Mouse (Mus musculus) adrenal gland, adult 2 months (tissue): ENCODE results near the gene Foxe1. TPM values are rescaled to one million over a fixed set of nuclear protein-coding genes. Genes with fewer than 3 reads are reported as not detected.
A peak's percentile ranks its signal among the peaks of the same experiment; 100 is the strongest.

Source experiments
- DNase-seq: peaks from one replicate; pipeline ENCODE4 v3.0.0; 2021
- polyA plus RNA-seq: library from polyadenylated mRNA; depleted of rRNA; stranded (reverse); fragments of >200 nt; gene quantifications from 2 replicates; pipeline ENCODE4 v1.2.3, GENCODE M21; 2012
- total RNA-seq, 2 experiments: library from RNA; stranded (reverse); gene quantifications; 2 replicates each; pipeline ENCODE4 v1.2.3; 2021

The Foxe1 gene
- total and polyA plus RNA-seq, 3 experiments = 0.42 TPM; not detected in 2

DNA sequence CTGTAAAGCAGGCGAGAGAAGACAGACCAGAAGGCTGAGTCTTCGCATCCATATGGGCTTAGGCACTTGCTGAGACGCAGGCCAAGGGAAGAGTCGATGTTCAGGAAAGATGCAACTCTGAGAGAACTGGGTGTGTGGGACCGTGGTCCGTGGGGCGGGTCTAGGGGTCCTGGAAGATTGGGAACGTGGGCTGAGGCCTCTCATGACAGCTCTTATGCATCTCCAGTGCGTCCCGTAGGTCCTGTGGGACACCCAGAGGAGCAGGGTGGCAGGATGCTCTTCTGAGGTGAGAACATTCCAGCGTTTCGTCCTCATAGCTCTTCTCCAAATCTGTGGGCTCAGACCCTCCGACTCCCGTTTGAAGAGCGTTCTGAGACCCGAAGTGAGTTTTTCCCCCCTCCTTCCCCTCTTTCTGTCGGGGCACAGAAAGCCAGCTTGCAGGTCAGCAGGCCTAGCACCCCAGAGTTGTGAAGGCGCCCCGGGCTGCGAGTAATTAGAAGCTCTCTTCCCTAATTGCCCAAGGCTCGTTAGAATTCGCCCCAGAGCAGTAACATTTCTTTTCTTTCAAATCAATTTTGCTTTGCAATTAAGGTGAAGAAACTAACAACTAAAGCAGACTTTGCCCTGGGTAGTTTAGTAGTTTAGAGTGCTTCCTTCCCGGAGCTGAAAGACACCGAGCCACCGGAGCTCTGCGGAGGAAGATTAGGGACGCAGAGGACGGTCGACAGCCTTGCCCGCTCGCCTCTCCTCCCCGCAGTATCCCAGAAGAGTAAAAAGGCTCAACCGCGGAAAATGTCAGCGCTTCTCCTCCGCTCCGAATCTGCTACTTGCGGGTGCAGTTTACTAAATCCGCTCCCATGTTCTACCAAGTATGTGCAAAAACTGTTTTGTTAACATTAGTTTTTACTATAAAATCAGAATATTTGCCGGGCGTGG, 4.4 kb downstream of the Foxe1 start:
- no peak for DNase-seq

DNA sequence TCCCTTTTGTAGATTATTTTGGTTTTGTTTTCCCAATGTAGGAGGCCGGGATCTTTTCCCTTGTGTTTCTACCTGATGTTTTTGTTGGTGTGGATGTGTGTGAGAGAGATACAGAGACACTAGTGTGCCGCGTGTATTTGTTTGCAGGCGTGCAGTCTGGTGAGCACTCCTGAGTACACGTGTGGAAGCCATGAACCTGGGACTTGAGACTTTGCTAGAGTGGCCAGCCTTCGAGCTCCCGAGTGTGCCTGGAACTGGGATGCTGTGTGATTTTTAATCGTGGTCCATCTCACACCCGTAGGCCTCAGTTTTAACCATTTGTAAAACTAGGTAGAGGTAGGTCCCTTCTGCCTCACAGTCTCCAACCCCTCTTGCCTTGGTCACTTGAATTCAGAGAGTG, 5.5 kb downstream of the Foxe1 start:
- DNase-seq = no peak

DNA sequence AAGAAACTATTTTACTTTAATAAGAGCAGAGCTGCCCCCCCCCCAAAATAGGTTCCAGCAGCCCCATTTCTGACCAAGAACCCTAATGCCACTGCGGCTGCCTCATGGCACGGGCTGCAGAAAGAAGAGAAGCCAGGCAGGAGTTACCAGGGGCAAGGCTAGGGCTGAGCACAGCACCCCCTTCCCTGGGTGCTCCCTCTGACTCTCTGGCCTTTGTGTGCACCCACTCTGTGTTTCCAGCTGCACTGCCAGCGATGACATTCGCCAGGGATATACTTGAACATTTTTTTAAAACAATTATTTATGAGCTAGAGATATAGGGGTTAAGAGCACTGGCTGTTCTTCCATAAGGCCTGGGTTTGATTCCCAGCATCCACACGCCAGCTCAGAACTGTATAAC, 6.1 kb downstream of the Foxe1 start:
- DNase-seq = no peak

DNA sequence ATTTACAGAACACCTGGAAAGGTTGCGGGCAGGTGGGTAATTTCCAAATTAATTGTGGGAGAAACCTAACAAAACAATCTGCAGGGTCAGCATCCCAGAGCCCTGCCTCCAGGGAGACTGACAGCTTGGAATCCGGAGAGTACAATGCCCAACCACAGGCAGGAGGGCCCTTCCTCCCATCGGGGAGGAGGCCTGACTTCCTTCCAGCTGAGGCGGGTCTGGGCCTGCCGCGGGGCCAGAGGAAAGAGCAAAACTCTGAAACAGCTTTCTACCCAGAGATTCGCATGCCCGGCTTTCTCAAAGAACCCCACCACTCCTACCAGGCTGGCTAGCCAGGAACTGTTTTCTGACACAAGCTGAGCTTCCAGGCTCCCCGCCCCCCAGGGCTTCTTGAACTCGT, 9.6 kb downstream of the Foxe1 start:
- no peak for DNase-seq

DNA sequence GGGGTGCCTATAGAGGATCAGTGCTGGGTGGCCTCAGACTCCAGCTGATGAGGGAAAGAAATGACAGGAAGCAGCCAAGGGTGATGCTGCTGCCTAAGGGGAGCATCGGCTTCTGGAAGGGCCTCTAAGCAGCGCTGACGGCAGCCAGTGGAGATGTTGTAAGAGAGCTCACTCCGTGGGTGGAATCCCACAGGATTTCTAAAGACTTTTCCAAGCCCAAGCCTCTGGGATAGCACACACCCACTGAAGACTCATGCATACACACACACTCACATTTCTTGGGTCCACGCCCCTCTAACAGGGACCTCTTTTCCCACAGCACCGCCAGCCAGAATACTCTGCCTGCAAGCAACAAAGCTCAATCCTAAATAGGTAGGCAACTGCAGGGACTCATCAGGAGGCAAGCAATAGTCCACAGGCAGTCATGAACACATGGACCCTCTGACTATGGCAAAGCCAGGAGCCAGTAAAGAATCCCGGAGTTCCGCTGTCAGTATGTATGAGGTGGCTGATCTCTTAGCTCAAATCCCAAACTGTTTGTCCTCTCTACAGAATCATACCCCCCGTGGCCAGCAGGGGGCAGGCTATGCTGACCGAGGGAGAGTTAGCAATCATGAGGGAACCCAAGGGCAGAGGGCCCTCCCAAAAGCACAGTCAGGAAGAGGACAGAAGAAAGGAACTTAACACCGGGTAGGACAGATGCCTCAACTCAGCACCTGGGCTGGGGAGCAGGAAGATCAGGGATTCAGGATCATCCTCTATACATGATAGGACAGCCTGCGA, 13.1 kb downstream of the Foxe1 start:
- peak; percentile 69 for DNase-seq

DNA sequence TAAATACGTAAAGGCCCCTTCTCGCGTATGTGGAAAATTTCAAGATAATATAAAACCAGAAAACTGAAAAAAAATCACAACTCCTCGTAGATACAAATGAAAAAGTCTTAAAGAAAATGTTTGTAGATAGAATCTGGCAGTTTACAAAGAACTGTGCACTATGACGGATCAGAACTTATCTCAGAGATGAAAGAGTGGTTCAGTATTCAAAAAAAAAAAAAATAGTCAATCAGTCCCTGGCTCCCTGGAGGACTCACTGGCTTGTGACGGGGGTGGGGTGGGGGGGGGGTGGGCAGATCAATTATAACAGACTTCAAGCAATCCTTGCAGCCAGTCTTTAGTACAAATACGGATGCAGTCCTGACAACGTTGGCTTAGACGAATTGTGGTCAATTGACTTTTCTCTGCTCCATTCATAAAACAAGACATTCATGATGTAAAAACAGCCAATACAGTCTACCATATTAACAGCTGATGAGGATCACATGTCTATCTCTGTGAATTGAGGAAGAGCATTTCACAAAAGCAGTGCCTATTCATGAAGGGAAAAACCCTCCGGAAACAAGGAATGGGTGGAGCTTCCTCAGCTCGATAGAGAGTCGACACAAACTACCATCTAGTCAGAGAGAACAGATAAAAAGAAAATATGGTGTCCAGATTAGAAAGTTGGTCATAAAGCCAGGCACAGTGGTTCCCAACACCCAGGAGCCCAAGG, 16.3 kb downstream of the Foxe1 start:
- no peak for DNase-seq

DNA sequence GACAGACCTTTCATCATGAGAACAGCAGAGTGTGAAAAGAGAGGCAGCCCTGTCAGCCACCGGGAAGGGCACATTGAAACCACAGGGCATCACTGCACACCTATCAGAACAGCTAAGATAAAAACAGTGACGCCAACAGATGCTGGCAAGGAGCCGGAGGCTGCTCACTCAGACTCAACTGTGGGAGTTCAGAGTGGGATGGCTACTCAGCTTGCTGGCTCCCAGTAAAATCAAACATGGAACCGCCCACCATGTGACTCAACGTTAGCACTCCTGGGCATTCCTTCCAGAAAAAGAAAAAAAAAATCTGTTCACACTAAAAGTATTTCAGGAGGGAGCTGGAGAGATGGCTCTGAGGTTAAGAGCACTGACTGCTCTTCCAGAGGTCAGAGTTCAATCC, 17.8 kb downstream of the Foxe1 start:
- no peak for DNase-seq

DNA sequence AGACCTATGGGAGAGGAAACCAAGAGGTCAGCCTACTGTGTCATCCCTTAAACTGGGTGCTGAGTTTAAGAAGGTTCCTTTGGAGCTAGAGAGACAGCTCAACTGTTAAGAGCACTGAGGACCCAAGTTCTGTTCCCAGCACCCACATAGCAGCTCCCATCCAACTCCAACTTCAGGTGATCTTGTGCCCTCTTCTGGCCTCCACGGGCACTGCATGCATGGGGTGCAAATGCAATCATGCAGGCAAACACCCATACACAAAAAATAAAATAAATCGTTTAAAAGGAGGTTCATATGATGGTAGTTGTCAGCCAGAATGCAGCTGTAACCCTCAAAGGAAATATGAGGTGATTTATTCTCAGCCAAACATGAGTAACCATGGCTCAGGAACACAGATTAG, 21.0 kb downstream of the Foxe1 start:
- DNase-seq = no peak

DNA sequence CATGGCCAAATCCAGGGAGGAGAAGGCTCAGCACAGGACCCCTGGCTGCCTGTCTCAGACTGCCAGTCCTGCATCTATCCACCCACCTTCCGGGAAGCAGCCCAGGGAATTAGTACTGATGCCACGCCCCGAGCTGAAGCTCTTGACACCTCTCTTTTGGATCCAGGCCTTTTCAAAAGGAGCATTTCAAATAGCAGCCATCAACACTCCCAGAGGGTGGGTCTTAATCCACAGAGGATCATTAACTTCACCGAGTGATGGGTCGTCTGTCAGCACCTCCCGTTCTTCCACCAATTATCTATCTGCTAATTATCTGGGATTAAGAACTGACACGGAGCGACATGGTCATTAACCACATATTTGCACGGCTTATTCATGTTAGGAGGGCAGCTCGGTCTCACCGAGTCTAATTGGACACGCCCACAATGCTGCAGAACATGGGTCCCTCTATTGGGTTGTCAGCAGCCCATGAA, 24.1 kb downstream of the Foxe1 start:
- DNase-seq = no peak

DNA sequence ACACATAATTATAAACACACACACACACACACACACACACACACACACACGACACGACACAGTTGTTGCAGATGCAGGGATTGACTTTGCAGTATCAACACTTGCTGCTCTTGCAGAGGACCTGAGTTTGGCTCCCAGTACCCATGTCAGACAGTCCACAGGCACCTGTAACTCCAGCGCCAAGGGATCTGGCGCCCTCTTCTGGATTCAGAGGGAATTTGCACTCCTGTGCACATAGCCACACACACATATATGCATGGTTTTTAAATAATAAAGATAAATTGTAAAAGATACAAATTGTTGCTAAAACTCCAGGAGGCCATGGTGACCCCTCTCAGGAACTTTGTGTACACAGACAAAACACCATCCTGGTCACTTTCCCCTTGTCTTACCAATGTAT, 25.7 kb downstream of the Foxe1 start:
- no peak for DNase-seq

DNA sequence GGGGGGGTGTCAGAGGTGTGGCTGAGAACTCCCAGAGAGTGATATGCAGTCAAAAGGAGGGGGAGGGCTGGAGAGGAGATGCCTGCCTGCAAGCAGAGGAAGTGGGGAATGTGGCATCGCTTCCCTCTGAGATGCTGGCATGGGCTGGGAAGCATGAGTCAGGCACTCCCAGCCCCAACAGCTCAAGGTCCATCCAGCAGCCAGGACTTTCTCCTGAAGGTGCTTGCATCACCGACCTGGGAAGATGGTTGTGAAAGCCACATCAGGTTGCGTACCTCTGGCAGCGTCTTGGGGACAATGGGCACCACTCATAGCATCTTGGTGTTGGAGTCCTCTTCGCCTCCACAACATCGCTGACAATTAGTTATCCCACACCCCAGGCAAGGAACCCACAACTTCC, 27.0 kb downstream of the Foxe1 start:
- peak; percentile 77 for DNase-seq

DNA sequence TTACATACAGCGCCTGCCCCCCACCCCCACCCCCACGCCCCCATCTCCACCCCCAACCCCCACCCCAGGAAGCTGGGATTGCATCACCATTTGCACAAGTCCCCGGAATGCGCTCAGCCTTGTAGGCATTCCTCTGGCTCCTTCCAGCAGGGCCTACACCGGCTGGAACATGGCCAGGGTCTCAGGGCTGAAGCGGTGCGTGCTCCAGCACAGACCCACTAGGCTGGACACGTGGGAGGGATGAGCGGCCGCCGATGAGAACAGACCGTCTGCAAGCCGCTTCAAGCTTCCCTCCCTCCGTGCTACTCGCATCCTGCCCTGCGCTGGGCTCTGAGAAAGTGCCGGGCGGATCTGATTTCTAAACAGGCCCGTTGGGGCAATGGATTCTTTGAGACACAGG, 27.6 kb downstream of the Foxe1 start:
- peak; percentile 90 for DNase-seq

DNA sequence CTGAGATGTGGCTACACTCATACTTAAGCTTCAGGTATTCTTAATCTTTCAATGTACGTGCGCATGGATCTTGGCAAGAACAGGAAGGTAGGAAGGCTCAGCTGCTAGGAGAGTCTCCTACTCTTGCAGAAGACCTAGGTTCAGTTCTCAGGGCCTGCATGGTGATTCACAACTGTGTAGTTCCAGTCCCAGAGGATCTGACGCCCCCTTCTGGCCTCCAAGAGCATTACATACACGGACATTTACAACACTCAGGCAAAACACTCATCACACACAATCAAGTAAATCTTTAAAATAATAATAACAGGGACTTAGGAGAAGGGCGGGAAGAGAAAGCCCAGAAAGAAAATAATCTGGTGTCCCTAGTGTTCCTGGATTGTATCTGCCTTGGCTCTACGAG, 31.0 kb downstream of the Foxe1 start:
- DNase-seq = peak; percentile 27

DNA sequence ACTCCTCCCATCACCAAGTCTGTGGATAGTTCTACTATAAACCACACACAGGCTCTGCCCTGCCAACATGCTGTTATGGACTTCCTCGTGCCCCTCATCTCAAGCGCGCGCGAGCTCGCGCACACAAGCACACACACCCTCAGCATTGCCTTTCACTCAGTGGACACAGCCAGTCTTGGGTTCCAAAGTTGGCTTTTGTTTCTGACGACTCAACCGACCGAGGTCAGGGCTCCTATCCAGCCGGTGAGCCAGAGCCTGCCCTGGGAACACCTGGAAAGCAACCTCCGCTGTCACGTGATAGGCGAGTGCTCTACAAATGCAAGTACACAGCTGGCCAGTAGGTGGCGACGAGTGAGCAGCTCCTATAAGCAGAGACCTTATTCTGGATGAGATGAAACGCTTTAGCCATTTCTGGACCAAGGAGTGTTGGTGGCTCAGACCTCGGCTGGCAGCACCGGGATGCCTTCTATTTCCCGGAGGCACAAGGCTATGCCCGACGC, 31.5 kb downstream of the Foxe1 start:
- peak; percentile 89 for DNase-seq

DNA sequence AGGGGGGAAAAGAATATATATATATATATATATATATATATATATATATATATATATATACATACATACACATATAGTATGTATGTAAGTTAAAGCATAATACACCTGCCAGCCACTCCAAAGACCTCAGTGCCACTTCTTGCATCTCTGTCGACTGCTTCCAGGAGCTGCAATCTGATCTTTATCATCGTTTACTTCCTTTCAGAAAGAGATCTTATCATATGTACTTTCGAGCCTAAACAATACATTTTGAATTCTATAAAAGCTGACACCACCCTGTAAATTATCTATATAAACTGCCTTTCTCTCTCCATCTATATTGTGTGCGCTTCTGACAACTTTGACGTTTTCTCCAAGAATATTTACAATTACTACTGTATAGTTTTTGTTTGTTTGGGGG, 45.1 kb downstream of the Foxe1 start:
- no peak for DNase-seq

DNA sequence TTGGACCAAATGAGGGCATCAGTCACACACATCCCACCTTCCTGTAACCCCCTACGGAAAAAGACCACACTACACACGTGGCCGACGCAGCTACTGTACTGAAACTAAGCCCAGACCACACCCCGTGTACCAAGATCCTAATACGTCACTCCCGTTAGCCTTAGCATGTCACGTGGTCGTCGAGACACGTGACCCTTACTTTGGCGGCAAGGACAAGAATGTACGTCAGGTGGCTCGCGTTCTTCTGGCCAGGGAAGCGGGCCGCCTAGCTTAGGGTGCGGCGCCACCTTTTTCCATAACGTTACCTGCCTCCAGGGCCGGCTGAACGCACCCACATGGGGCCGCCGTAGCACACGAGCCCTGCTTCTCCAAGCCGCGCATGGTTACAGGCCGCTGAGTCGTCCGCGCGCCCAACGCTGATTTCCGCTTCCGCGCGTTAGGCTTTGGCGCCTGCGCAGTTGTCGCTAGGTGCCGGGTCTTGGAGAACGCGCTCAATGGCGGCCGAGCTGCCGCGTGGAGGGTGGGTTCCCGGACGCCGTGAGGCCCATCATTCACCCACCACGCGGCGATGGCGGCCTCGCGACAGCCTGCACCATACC, 45.7 kb downstream of the Foxe1 start, which contains the start of gene Trmo:
Gene Trmo, minus strand, starts transcription at position 425 of the 599 bp plus-strand sequence.
- peak; percentile 95 for DNase-seq

DNA sequence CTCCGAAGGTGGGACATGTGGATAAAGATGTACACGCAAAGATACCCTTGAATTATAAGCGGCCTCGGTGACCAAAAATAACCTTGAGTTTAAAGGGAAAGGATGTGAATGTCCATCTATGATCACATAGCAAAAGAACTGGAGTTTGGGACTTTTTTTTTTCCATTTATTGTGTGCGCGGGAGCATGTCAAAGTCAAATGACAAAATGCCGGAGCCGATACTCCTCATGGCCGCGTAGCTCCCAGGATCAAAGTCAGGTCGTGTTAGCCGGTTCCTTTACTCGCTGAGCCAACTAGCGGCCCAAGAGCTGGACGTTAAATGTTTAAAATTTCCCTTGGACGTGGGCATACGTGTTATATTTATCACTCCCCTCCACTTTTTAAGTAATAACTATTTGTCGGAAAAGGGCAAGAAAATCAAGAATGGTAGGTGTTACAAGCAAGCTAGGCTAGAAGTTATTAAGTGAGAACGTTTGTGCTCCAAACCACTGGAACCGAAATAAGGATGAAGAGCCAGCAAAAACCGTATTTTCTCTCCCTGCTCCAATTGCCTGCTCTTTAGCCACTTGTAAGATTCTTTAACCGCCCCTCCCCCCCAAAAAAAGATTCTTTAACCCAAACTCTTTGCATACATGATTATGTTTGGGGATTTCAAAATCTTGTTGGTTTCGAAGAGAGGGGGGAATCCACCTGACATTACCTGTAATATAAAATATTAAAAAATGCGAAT, 46.4 kb downstream of the Foxe1 start:
- DNase-seq = no peak

DNA sequence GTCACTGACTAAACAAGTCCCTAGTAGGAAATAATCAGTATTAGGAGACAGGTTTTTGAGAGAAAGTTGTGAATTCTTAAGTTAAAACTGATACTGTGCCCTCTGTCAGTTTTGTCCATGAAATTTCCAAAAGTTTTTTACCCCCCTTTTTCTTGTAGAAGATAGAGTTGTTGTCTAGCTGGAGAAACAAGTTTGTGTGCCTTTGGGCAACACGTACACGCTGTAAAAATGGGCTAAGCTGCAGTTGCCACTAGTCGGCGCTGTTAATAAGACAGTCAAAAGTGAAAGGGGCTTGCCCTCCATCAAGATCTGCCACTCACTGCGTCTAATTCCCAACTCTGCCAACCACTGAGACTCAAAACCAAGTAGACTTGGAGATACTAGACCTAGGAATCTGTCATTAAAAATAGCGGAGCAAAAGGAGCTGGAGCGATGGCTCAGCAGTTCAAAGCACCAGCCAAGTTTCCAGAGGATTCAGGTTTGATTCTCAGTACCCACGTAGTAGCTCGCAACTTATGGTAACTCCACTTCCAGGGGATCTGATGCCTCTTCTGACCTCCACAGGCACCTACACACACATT, 47.1 kb downstream of the Foxe1 start:
- peak; percentile 82 for DNase-seq

DNA sequence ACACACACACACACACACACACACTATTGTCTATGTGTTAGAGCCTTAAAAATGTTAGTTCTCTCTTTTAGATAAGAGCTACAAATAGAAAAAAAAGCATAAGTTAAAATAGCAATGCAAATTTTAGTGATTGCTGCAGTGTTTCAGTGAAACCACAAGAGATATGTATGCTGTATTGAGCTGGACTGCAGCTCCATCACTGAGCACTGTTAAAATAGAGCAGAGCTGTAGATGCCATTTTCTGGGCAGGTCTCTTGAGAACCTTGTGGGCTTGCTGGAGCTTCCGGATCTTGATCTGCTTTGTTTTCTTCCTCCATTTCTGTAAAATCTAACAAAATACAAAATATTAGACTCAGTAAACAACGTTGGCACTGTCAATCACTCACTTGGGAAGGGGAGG, 51.0 kb downstream of the Foxe1 start:
- DNase-seq = no peak

DNA sequence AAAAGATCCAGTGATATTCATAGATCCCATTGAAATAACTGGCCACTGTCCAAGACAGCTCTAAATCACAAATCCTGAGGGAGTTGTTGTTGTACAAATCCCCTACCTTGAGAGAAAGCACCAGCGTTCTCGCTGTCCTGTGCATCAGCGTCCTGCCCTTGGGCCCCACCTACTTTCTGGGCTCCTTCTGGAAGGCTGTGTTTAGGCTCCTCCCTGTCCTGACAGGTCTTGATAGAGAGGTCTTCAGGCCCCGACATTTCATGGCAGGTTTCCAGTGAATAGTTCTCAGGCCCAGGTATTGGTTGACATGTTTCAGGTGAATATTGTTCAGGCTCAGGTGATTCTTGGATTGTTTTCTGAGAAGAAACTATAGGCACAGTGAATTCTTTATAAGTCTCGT, 52.3 kb downstream of the Foxe1 start:
- DNase-seq = no peak
